Mouse (Mus musculus) hindbrain, postnatal 0 days (tissue): Measurements from ENCODE around the gene Map1a. TPM values are rescaled to one million over a fixed set of nuclear protein-coding genes. Genes with fewer than 3 reads are reported as not detected.

Experiments used
- ATAC-seq: fragments of 200-750 bp; cut with Nextera tagmentation; 2 replicates; pipeline ENCODE4 v1.8.0; 2017; ENCODE audit warnings: mild to moderate bottlenecking, moderate TSS enrichment, moderate library complexity
- DNase-seq: peaks from one replicate; pipeline ENCODE4 v3.0.0-alpha.2; 2015; ENCODE audit warnings: low spot score
- H3K27ac ChIP-seq: fragments of 300-500 bp; sonication (generic); 2 replicates; pipeline ENCODE4 v1.5.1; 2014; ENCODE audit warnings: mild to moderate bottlenecking
- H3K27me3 ChIP-seq: fragments of 300-500 bp; sonication (generic); 2 replicates; pipeline ENCODE4 v1.6.1; 2014; ENCODE audit warnings: low read length, mixed read lengths; ENCODE audit not compliant: insufficient read depth
- H3K36me3 ChIP-seq: fragments of 300-500 bp; sonication (generic); 2 replicates; pipeline ENCODE4 v1.6.1; 2014; ENCODE audit warnings: low read length, mixed read lengths; ENCODE audit not compliant: insufficient read depth
- H3K4me1 ChIP-seq: fragments of 300-500 bp; sonication (generic); 2 replicates; pipeline ENCODE4 v1.6.1; 2014; ENCODE audit warnings: antibody characterized with exemption, low read length, mixed read lengths; ENCODE audit not compliant: insufficient read depth
- H3K4me2 ChIP-seq: fragments of 300-500 bp; sonication (generic); 2 replicates; pipeline ENCODE4 v1.6.1; 2014; ENCODE audit warnings: low read depth, mild to moderate bottlenecking, low read length, moderate library complexity, mixed read lengths
- H3K4me3 ChIP-seq: fragments of 300-500 bp; sonication (generic); 2 replicates; pipeline ENCODE4 v1.5.1; 2014; ENCODE audit warnings: low read length
- H3K9ac ChIP-seq: fragments of 300-500 bp; sonication (generic); replicated peaks from 2 replicates; pipeline ENCODE4 v1.6.1; 2014; ENCODE audit warnings: mild to moderate bottlenecking, low read length, moderate library complexity, mixed read lengths
- H3K9me3 ChIP-seq: fragments of 300-500 bp; sonication (generic); 2 replicates; pipeline ENCODE4 v1.6.1; 2016; ENCODE audit warnings: low read length, mixed read lengths
- CTCF ChIP-seq: IDR thresholded peaks from 2 replicates; pipeline ENCODE4 v1.5.1; 2016; ENCODE audit warnings: antibody characterized with exemption, control low read depth, low read depth
- WGBS: fragments of 180-500 bp; shearing (Covaris S2); extraction: QIAGEN DNeasy Blood & Tissue Kit; methylation state at CpG from one replicate; pipeline ENCODE4 v1.1.7; 2014; 5-methylcytosine and 5-hydroxymethylcytosine counted together
- polyA plus RNA-seq: library from polyadenylated mRNA; unstranded; fragments of >200 nt; fragmentation: Nextera tagmentation; extraction: Ambion mirVana; gene quantifications from 2 replicates; pipeline ENCODE4 v1.2.1, GENCODE M21; 2015
- total RNA-seq: library from RNA; depleted of rRNA; stranded (reverse); fragments of >200 nt; gene quantifications from 2 replicates; pipeline ENCODE4 v1.2.3, GENCODE M21; 2014

Map1a gene
- total and polyA plus RNA-seq, 2 experiments from 2014 or later: 72.5 to 160 TPM

DNA sequence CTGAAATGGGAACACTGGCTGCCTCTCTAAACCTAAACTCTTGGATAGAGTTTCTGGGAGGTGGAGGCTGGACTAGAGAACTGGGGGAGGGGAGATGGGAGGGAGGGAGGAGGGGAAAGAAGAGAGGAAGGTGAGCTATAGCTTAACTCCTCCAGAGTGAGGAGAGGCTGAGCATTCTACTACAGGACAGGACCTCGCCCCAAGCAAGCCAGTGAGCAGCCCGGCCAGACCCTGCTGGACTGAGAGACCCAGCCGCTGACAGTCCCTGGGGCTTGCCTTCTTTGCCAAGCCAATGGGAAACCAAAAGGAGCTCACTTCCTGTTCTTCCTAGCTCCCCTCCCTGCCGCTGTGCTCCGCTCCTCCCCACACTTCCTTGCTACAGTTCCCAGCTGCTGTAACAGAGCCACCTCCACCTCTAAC lies 19.6 kb downstream of the Map1a start:
- H3K4me2 ChIP-seq: no peak overlapping the region
- H3K4me3 ChIP-seq: no peak overlapping the region
- no peaks in the 10 kb centered on the region for H3K9me3 ChIP-seq
- ATAC-seq (0 out of 2 replicates have a peak, but pooled peaks have one; percentile 7), DNase-seq (no peak)
- H3K4me1 ChIP-seq: no peaks in the 10 kb centered on the region
- no peak overlapping the region for H3K9ac ChIP-seq
- WGBS: 37% methylated on average over 5 of the region's 5 CpGs
- TF ChIP-seq CTCF: no peak
- no peaks in the 10 kb centered on the region for H3K27me3 ChIP-seq
- no peak overlapping the region for H3K27ac ChIP-seq
- peaks cover 52% of the 10 kb centered on the region; the same call in 1 of the 2 replicates for H3K36me3 ChIP-seq

DNA sequence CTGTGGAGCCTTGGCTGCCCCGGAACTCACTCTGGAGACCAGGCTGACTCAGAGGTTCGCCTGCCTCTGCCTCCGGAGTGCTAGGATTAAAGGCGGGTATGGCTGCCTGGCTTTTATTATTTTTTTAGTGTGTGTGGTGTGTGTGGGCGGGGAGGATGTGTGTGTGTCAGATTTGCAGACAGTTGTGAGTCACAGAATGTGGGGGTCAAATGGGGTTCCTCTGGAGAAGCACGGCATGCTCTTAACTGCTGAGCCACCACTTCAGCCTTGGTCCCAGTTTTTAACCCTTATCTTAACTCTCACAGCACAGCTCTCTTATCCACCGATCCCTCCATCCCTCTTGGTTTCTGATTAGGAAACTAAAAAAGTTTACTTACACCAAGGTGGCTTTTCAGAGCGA lies 26.9 kb downstream of the Map1a start:
- no peak overlapping the region for H3K4me2 ChIP-seq
- no peak overlapping the region for H3K4me3 ChIP-seq
- peaks cover 6% of the 10 kb centered on the region for H3K36me3 ChIP-seq
- no peaks in the 10 kb centered on the region for H3K27me3 ChIP-seq
- no peak for DNase-seq
- H3K4me1 ChIP-seq: no peaks in the 10 kb centered on the region
- no peak overlapping the region for H3K9ac ChIP-seq
- 82% methylated on average over 8 of the region's 8 CpGs for WGBS
- no peaks in the 10 kb centered on the region for H3K9me3 ChIP-seq
- no peak for TF ChIP-seq CTCF
- ATAC-seq: no peak
- no peak overlapping the region for H3K27ac ChIP-seq

DNA sequence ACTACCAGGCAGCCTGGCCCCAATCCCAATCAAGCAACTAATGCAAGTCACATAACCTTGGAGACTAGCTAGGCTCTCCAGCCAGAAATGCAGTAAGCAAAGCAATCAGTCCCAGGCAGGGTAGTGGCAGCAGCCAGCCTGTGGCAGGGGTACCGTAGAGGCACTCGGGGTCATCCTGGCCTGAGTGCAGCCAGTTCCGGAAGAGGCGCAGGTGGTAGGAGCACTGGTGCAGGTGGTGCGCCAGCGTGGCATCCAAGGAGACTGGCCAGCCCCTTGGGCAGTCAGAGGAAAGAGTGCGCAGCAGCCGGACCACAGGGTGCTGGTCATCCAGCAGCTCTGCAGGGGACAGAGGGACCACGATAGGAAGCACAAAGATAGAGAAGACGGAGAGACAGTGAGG lies 33.6 kb downstream of the Map1a start:
- no peaks in the 10 kb centered on the region for H3K27me3 ChIP-seq
- no peak overlapping the region for H3K4me2 ChIP-seq
- WGBS: 87% methylated on average over 10 of the region's 10 CpGs
- no peaks in the 10 kb centered on the region for H3K4me1 ChIP-seq
- ATAC-seq (no peak), DNase-seq (no peak)
- no peak overlapping the region for H3K4me3 ChIP-seq
- TF ChIP-seq CTCF: no peak
- H3K36me3 ChIP-seq: peaks cover 18% of the 10 kb centered on the region
- H3K27ac ChIP-seq: no peak overlapping the region
- no peak overlapping the region for H3K9ac ChIP-seq
- H3K9me3 ChIP-seq: no peaks in the 10 kb centered on the region

DNA sequence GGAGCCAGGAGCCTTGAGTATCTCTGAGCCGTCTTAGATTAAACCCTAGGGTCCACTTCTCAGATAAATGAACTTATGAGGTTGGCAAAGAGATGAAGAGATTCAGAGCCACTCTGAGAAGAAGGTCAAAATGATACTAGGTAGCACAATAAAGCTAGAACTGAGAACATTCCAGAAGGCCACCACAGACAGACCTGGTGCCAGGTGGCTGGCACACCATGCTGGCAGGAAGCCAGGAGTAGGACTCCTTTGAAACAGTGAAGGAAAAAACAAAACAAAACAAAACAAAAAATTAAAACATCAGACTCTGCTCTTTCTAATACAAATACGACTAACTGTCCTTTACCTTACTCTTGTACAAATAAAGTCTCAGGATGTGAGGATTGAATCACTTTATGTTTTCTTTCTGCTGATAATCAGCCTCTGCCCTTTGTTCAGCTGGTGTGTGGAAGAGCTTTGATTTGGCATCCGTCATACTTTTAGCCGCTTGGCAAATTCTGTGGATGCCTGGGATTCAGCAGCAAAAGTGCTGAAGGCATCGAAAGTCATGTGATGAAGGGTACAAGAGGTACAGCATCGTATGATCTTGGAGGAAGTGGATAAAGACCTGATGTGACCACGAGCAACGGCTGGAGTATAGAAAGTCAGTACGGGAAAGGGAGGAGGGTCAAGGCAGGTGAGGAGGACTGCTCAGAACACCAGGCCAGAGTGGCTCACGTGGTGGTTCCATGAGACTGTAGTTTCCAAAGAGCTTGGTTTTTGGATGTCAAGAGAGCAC lies 34.5 kb downstream of the Map1a start:
- Histone ChIP-seq H3K9me3 (no peaks in the 10 kb centered on the region), H3K27me3 (no peaks in the 10 kb centered on the region), H3K36me3 (peaks cover 18% of the 10 kb centered on the region), H3K4me2 (no peak overlapping the region), H3K27ac (no peak overlapping the region), H3K4me3 (no peak overlapping the region), H3K4me1 (no peaks in the 10 kb centered on the region), H3K9ac (no peak overlapping the region)
- no peak for TF ChIP-seq CTCF
- 84% methylated on average over 10 of the region's 10 CpGs for WGBS
- ATAC-seq (no peak), DNase-seq (no peak)

DNA sequence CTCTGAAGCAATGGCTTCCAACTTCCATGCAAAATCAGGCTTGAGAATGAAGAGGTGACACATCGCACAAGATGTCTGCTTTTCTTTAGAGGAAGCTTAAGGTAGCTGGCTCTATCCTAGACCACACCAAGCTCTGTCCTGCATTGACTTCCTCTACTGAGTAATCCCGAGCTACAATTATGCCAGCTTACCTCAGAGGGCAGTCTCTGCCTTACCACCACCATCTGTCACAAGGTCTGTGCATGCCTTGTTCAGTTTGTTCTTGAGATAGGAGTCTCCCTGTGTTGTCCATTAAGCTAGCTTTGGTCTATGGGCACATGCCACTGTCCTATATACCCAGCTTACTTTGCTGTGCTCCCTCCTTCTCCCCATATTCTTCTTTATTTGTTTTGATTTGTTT lies 40.1 kb downstream of the Map1a start:
- Histone ChIP-seq H3K9ac (no peak overlapping the region), H3K27ac (no peak overlapping the region), H3K4me3 (no peak overlapping the region), H3K27me3 (no peaks in the 10 kb centered on the region), H3K36me3 (peaks cover 16% of the 10 kb centered on the region; the same call in 1 of the 2 replicates), H3K9me3 (no peaks in the 10 kb centered on the region), H3K4me1 (no peaks in the 10 kb centered on the region), H3K4me2 (no peak overlapping the region)
- no peak for ATAC-seq
- no peak for TF ChIP-seq CTCF
- DNase-seq: no peak
- 98% methylated on average over 2 of the region's 2 CpGs for WGBS

DNA sequence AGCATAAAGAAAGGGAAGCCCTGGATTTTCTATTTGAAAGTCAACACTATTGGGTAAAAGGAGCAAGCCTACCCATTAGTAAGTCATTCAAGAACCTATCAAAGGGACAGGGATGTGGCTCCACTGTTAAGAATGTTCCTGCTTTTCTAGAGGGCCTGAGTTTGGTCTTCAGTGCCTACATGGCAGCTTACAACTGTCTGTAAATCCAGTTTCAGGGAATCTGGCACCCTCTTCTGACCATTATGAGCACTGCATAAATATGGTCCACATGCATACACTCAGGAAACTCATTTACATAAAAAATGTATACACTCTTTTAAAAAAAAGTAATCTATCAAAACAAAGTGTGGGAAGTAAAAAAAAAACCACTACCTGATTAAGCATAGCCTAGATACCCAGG lies 49.7 kb downstream of the Map1a start:
- no peaks in the 10 kb centered on the region for H3K9me3 ChIP-seq
- no peaks in the 10 kb centered on the region for H3K4me1 ChIP-seq
- H3K27ac ChIP-seq: no peak overlapping the region
- DNase-seq (no peak), ATAC-seq (no peak)
- no peaks in the 10 kb centered on the region for H3K27me3 ChIP-seq
- no peak overlapping the region for H3K9ac ChIP-seq
- peaks cover 28% of the 10 kb centered on the region for H3K36me3 ChIP-seq
- no peak overlapping the region for H3K4me2 ChIP-seq
- no peak overlapping the region for H3K4me3 ChIP-seq
- TF ChIP-seq CTCF: peak; percentile 32

DNA sequence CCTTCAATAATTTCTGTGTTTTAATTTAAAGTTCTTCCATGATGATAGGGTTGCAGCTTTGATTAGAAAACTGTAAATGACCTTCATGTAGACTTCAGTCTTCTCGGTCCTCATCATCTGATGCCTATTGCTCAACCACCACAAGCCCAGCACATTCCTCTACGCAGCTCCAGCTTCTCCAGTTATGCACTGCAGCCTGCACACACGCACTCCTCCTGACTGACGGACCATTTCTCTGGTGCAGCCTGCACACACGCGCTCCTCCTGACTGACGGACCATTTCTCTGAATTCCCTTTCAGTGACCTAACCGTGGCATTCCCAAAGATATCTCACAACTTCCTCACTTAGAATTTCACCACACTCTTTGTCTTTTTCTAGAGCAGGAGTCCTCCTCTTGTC lies 63.8 kb downstream of the Map1a start:
- no peak overlapping the region for H3K4me2 ChIP-seq
- no peak overlapping the region for H3K9ac ChIP-seq
- no peak for TF ChIP-seq CTCF
- H3K27ac ChIP-seq: no peak overlapping the region
- peaks cover 17% of the 10 kb centered on the region; the same call in 1 of the 2 replicates for H3K36me3 ChIP-seq
- no peaks in the 10 kb centered on the region for H3K27me3 ChIP-seq
- no peak overlapping the region for H3K4me3 ChIP-seq
- no peak for ATAC-seq
- H3K4me1 ChIP-seq: peaks cover 6% of the 10 kb centered on the region
- no peak for DNase-seq
- H3K9me3 ChIP-seq: no peaks in the 10 kb centered on the region
- WGBS: 66% methylated on average over 8 of the region's 8 CpGs
